Mouse (Mus musculus) erythroblast, embryonic 14.5 days (primary cell): ENCODE measurements at regions not wholly inside any gene's neighbourhood (a gene's known extent, or its start where the extent isn't known, plus 50 kb on each side); places are given as distances from the start of the nearest gene placed in this dataset.

Experiments
- GATA1 ChIP-seq: IDR thresholded peaks from 2 replicates; pipeline ENCODE4 v1.6.1; 2012; ENCODE audit warnings: low read length, inconsistent platforms, mixed read lengths
- TAL1 ChIP-seq: IDR thresholded peaks from 3 replicates; pipeline ENCODE4 v1.6.1; 2012; ENCODE audit warnings: low read length, inconsistent platforms, mixed read lengths

DNA sequence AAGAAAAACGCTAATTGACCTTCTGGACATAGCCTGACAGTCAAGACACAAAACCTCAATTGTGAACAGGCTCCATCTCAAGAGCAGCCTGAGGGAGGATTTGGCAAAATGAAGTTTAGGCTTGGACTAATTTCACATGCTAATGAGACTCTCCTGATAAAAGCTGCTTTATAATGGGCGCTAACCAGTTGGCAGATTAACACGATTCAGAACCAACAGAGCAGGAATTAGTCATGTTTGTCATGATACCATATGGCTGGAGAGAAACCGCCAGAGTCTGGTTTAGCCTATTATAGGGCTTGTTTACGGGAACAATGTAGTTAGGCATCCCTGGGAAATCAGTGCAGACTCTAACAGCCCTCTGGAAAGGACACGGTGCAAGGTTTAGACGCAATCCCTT is 375.2 kb upstream of the Nfe2l3 start:
- TF ChIP-seq GATA1 (no peak), TAL1 (no peak)
